Mouse (Mus musculus) leukemia stem cell, adult 10-12 weeks (primary cell): ENCODE data around the gene Ube2z. TPM values are rescaled to one million over a fixed set of nuclear protein-coding genes. Genes with fewer than 3 reads are reported as not detected.

Experiments used
- polyA plus RNA-seq: library from polyadenylated mRNA; stranded (reverse); fragments of >175 nt; gene quantifications from 2 replicates; pipeline ENCODE4 v1.2.3, GENCODE M21; 2012; ENCODE audit warnings: low replicate concordance

Ube2z gene
- 16.2 and 20.6 TPM in 2 replicates for polyA plus RNA-seq

DNA sequence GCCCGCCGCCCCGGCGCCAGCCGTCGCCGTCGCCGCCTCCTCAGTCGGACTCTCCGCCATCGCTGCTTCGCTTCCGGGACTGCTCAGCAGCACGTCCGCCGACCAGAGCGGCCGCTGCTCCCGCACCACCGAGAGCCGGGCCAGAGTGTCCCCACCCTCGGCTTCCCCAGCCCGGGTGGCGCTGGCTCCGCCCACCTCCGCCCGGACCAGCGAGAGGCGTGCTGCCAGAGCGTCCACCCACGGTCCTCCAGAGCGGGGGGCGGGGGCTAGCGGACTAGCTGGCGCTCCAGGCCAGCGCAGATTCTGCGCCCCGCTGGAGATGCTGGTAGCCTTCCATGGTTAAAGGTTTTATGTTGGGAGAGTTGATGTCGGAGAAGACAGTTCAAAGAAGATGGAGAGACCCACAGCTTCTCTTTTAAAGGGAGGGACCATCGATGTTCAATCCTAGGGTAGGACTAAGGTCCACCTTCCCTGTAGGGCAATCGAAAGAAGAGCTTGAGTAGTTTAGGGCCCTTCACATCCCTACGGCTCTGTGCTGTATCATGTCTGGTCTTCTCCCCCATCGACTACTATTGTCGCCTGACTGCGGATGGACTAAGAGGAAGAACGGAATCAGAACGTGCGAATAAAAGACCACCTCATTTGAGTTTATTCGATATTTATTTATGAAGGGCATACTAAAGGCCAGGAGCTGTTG is at the start of gene Ube2z:
Ube2z (minus strand) TSS at position 174 of the 697 bp plus-strand sequence.

DNA sequence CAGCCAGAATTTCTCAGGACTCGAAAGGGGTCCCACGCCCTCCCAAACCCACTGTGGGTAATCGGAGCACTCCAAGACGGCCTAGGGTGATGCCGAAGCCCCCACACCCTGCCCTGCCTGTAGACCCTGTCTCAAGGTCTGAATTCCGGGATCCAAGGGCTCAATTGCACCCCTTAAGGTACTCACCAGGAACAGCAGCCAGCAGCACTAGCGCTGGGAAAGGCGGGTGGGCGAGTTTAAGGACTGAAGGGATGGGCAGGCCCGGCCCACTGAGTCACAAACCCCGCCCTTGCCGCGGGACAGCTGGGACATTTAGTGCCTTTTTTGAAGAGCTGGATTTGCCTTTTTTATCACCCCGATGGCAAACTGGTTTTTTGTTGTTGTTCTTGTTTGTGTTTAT is 46.6 kb upstream of the Ube2z start, which contains the start of gene Calcoco2:
Calcoco2 (minus strand) TSS at position 214 of the 400 bp plus-strand sequence.

DNA sequence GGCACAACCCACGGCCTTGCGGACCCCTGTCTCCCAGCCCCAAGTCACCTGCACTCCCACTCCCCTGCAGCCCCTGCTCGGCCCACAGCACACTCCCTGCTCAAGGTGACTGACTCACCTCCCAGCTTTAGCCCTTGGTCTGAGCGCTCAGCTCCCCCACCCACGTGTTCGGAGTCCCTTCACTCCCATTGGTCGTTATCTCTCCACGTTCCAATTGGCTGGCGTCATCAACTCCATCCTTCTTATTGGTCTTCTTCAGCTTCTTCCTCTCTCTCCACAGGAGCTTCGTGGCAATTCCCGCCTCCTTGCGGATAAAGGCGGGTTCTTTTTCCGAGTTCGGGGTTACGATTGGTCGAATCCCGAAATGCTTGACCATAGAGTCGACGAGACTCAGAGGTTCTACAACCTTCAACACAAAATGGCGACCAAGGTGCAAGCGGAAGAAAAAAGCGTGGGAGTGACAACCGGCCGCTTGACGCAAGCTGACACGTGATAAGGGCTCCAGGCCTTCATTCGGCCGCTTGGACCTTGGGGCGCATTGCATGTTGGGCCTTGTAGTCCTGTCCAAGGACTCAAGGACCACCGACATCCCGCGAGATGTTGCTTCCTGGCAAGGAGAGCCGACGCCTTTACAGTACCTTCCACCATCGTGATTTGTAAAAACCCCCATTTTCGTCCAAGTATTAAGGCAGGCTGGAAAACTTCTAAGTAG is 10.5 kb upstream of the Ube2z start, which contains the start of gene Atp5g1:
Atp5g1 (minus strand) TSS at position 162 of the 712 bp plus-strand sequence.

DNA sequence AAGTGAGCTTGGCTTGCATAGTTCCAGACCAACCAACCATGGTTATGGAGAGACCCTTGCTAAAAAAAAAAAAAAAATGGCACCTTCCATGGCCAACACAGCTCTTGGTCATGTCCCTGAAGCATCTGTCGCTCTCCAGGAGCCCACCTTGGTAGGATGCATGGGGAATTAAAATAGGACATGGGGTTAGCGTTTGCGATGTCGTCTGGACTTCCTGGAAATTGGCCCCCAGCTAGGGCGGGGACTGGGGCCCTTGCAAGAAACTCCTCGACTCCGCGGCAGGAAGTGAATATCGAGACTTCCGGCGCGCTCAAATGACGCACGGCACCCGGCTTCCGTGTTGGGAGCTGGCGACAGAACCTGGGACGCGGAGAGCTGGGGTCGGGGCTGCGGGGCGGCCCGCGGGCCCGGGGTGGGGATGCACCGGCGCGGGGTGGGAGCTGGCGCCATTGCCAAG is 30.6 kb downstream of the Ube2z start, which contains the start of gene Snf8:
Snf8 (plus strand) TSS at position 290 of the 457 bp plus-strand sequence.

DNA sequence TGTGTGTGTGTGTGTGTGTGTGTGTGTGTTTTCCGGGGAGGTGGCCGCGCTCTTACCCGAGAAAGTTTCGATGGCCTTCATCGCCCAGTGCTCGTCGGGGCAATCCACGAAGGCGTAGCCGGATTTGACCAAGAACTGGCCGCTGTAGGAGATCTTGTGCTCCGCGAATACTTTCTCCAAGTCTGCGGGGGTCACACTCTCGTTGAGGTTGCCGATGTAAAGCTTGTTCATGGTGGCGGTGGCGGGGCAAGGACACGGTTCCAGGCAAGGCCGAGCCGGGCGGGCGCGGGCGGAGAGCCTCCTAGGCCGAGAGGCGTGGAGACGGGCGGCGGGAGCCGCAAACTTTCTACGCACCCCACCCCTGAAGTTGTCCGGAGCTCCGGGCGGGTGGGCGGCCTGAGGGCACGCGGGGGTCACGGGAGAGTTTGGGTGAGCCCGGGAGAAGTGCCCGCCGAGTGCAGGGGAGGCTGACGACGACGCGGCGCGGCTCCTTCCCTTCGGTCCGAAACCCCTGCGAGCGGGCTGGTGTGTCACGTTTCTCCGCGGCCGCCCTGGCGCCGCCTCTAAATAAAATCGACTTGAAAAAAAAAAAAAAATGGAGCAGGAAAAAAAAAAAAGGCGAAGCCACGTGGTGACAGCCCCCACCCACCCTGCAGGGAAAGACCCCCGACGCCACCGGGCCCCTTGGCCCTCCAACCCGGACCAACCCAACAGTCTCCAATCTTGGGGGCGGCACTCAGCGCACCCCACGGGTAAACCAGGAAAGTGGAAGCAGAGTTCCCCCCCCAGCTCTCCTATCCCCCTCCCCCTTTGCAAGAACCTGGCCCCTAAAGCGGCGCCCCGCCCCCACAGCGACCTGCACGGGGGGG is 59.6 kb downstream of the Ube2z start, which contains the start of gene Igf2bp1:
Igf2bp1 (minus strand) TSS at position 538 of the 869 bp plus-strand sequence.

Other genes starting within 250 kb of the Ube2z start
- gene Phospho1, start 240.9 kb downstream of the Ube2z start, polyA plus RNA-seq: 113 and 134 TPM in 2 replicates
- 9.1 and 9.8 TPM in 2 replicates for gene Gngt2, start 228.2 kb downstream of the Ube2z start, polyA plus RNA-seq
- gene Abi3, start 222.9 kb downstream of the Ube2z start, polyA plus RNA-seq: 164 and 299 TPM in 2 replicates
- not detected in 2 replicates for gene B4galnt2, start 150.5 kb downstream of the Ube2z start, polyA plus RNA-seq
- gene Igf2bp1, start 59.4 kb downstream of the Ube2z start, polyA plus RNA-seq: not detected in 2 replicates
- gene Gip, start 40.8 kb downstream of the Ube2z start, polyA plus RNA-seq: not detected in 2 replicates
- 37.2 and 86.8 TPM in 2 replicates for gene Snf8, start 30.5 kb downstream of the Ube2z start, polyA plus RNA-seq
- 63.0 and 508 TPM in 2 replicates for gene Atp5g1, start 10.3 kb upstream of the Ube2z start, polyA plus RNA-seq
- gene Calcoco2, start 46.6 kb upstream of the Ube2z start, polyA plus RNA-seq: not detected in 2 replicates
- gene Ttll6, start 68.4 kb upstream of the Ube2z start, polyA plus RNA-seq: 0.10 TPM in 1 of 2 replicates, not detected in the other
- not detected in 2 replicates for gene Hoxb13, start 128.9 kb upstream of the Ube2z start, polyA plus RNA-seq
- 0.15 TPM in 1 of 2 replicates, not detected in the other for gene Hoxb9, start 206.1 kb upstream of the Ube2z start, polyA plus RNA-seq
- gene Hoxb8, start 216.5 kb upstream of the Ube2z start, polyA plus RNA-seq: 0.16 TPM in 1 of 2 replicates, not detected in the other
- gene Hoxb7, start 221.2 kb upstream of the Ube2z start, polyA plus RNA-seq: 0.23 TPM in 1 of 2 replicates, not detected in the other
- 0.40 and 0.48 TPM in 2 replicates for gene Hoxb6, start 227.1 kb upstream of the Ube2z start, polyA plus RNA-seq
- 0.12 and 0.30 TPM in 2 replicates for gene Hoxb5, start 237.9 kb upstream of the Ube2z start, polyA plus RNA-seq